In the genomic region with DNA sequence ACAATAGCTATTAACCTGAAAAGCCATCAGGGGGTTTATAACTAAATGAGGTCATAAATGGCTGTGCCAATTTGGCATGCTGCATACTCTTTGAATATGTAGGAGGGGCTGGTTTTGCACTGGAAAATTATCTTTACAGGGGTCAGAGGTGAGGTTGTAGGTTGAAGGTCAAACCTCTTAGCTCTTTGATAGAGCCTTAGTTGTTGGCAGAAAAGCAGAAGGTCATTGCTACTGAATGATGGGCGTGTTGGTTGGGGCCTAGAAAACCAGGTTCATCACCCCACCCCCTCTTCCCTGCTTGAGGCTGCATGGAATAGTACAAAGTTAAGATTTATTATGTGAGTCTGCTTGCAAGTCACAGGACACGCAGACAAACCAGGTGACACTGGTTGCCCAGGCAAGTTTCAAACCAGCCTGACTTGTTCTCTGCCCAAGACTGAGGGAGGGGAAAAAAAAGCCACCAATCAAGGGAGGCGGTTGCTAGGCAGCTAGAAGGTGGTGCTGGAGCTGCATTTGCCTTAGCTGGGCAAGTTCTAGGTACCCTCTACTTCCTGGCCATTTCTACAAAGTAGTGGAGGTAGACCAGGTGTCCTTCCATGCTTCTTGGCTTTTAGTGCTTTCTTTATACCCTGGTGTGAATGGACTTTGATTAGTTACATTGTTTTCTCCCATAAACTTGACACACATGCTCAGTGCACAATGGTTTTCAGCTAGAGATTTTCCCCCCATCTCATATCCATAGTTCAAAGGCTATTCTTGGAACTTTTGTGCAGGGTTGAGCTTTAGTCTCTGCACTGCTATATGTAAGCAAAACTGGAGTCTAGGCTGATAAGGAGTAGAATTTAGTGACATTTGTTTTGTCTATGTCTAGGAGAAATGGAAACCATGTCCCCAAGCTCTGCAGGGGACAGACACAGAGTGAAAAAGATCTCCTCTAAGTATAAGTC, we compare ENCODE assay signal across 9 mouse cellular contexts.
A peak's percentile ranks its signal among the peaks of the same experiment; 100 is the strongest.
DNase-seq lines count a peak whose midpoint lies in the region; ATAC-seq and TF ChIP-seq lines count a peak whose summit lies in the region.
"Had no signal": no experiment of that assay in that cellular context is flagged by ENCODE, and none has a peak within 500 bp of the region (broad histone marks: within the 10 kb centered on the region; RNA-seq: fewer than 3 reads in every experiment).

No protein-coding gene starts in this region.

- no peaks in the 10 kb centered on the region for H3K36me3 ChIP-seq in lung, embryonic 14.5 days (ENCODE audit: insufficient read depth)
- H3K36me3 ChIP-seq in intestine, postnatal 0 days (ENCODE audit: control insufficient read depth, insufficient read depth) = peaks cover 6% of the 10 kb centered on the region; the same call in 1 of the 2 replicates
- H3K36me3 ChIP-seq in lung, postnatal 0 days (ENCODE audit: insufficient read depth, low read length) = no peaks in the 10 kb centered on the region
- no peaks in the 10 kb centered on the region for H3K36me3 ChIP-seq in neural tube, embryonic 15.5 days

- peak; percentile 33 for DNase-seq in lung, embryonic 14.5 days
- no peak for DNase-seq in lung, postnatal 14 days
- peak; percentile 75 for DNase-seq in lung, postnatal 0 days (ENCODE audit: low spot score)
- DNase-seq in layer of hippocampus, postnatal 14 days (ENCODE audit: low spot score in 2 of 2) = no peak
- DNase-seq: cerebellum, adult 11 months; right cerebral cortex, postnatal 25 days had no signal

- no peaks in the 10 kb centered on the region for H3K4me1 ChIP-seq in lung, embryonic 14.5 days (ENCODE audit: insufficient read depth)
- H3K4me1 ChIP-seq in intestine, postnatal 0 days (replicated peaks; ENCODE audit: control insufficient read depth, insufficient read depth, low read length) = peaks cover 18% of the 10 kb centered on the region
- peaks cover 5% of the 10 kb centered on the region; the same call in 1 of the 2 replicates for H3K4me1 ChIP-seq in lung, postnatal 0 days (ENCODE audit: insufficient read depth, low read depth, low read length)
- no peaks in the 10 kb centered on the region for H3K4me1 ChIP-seq in neural tube, embryonic 15.5 days

- H3K9ac ChIP-seq in lung, embryonic 14.5 days = no peak overlapping the region
- H3K9ac ChIP-seq in intestine, postnatal 0 days (ENCODE audit: low read depth, low read length) = no peak overlapping the region
- 0 out of 2 replicates have a peak overlapping the region, but pooled peaks have one; percentile 16 for H3K9ac ChIP-seq in lung, postnatal 0 days (replicated peaks; ENCODE audit: low read depth)
- H3K9ac ChIP-seq in neural tube, embryonic 15.5 days (replicated peaks) = no peak overlapping the region

- H3K4me3 ChIP-seq in lung, embryonic 14.5 days (ENCODE audit: low read depth, low read length) = no peak overlapping the region
- no peak overlapping the region for H3K4me3 ChIP-seq in intestine, postnatal 0 days (ENCODE audit: low read depth, low read length)
- no peak overlapping the region; the same call in 1 of the 2 replicates for H3K4me3 ChIP-seq in lung, postnatal 0 days (ENCODE audit: low read depth, low read length)
- no peak overlapping the region for H3K4me3 ChIP-seq in neural tube, embryonic 15.5 days (replicated peaks)

- TF ChIP-seq CTCF in lung, embryonic 14.5 days (IDR thresholded peaks at IDR 0.05; ENCODE audit: low read depth) = no peak
- no peak for TF ChIP-seq CTCF in intestine, postnatal 0 days (IDR thresholded peaks at IDR 0.05; ENCODE audit: low read depth)
- TF ChIP-seq CTCF in lung, postnatal 0 days (IDR thresholded peaks at IDR 0.05) = no peak

- H3K4me2 ChIP-seq in lung, embryonic 14.5 days = peak overlapping the region; percentile 3; the same call in 1 of the 2 replicates
- H3K4me2 ChIP-seq in intestine, postnatal 0 days (replicated peaks; ENCODE audit: low read depth) = peak overlapping the region; percentile 53
- H3K4me2 ChIP-seq in lung, postnatal 0 days (replicated peaks; ENCODE audit: low read depth, low read length) = peak overlapping the region; percentile 45; the same call in 1 of the 2 replicates
- no peak overlapping the region for H3K4me2 ChIP-seq in neural tube, embryonic 15.5 days

- peak; percentile 56; the same call in 1 of the 2 replicates for ATAC-seq in lung, embryonic 14.5 days (ENCODE audit: insufficient read depth)
- ATAC-seq in intestine, postnatal 0 days = peak; percentile 92
- peak; percentile 77 for ATAC-seq in lung, postnatal 0 days
- ATAC-seq in granulocyte monocyte progenitor cell, adult 5-6 weeks (replicated peaks; ENCODE audit: poor library complexity, severe bottlenecking) = no peak
- ATAC-seq in neural tube, embryonic 15.5 days (ENCODE audit: low FRiP score) = no peak

- H3K27me3 ChIP-seq in lung, embryonic 14.5 days (ENCODE audit: insufficient read depth, low read length) = no peaks in the 10 kb centered on the region
- H3K27me3 ChIP-seq in intestine, postnatal 0 days (replicated peaks; ENCODE audit: control insufficient read depth, insufficient read depth, low read length) = no peaks in the 10 kb centered on the region
- no peaks in the 10 kb centered on the region for H3K27me3 ChIP-seq in lung, postnatal 0 days (replicated peaks; ENCODE audit: insufficient read depth, low read length)
- no peaks in the 10 kb centered on the region for H3K27me3 ChIP-seq in neural tube, embryonic 15.5 days (replicated peaks)

- TF ChIP-seq EP300 in lung, postnatal 0 days (IDR thresholded peaks at IDR 0.05) = 0 out of 2 replicates have a peak, but pooled peaks have one; percentile 8

- 70% methylated on average over 3 of the region's 3 CpGs for WGBS in lung, embryonic 14.5 days
- 39% methylated on average over 3 of the region's 3 CpGs for WGBS in intestine, postnatal 0 days
- 65% methylated on average over 3 of the region's 3 CpGs for WGBS in lung, postnatal 0 days
- 78% methylated on average over 3 of the region's 3 CpGs for WGBS in neural tube, embryonic 15.5 days

- no peak overlapping the region for H3K27ac ChIP-seq in lung, embryonic 14.5 days (ENCODE audit: low read depth)
- peak overlapping the region; percentile 90 for H3K27ac ChIP-seq in intestine, postnatal 0 days (ENCODE audit: low read depth, low read length)
- peak overlapping the region; percentile 77; the same call in 1 of the 2 replicates for H3K27ac ChIP-seq in lung, postnatal 0 days (ENCODE audit: low read length)
- H3K27ac ChIP-seq in neural tube, embryonic 15.5 days (replicated peaks) = no peak overlapping the region

- H3K9me3 ChIP-seq in lung, embryonic 14.5 days (ENCODE audit: low read depth, low read length) = no peaks in the 10 kb centered on the region
- H3K9me3 ChIP-seq in intestine, postnatal 0 days (ENCODE audit: control insufficient read depth) = no peaks in the 10 kb centered on the region
- H3K9me3 ChIP-seq in lung, postnatal 0 days (ENCODE audit: low read length) = no peaks in the 10 kb centered on the region
- H3K9me3 ChIP-seq in neural tube, embryonic 15.5 days (replicated peaks) = no peaks in the 10 kb centered on the region

Comparison
In these comparisons a context has a peak if more than half of its experiments do, and no peak if none do; other contexts are left out.
1. DNase-seq: peak in lung, embryonic 14.5 days (single experiment) and lung, postnatal 0 days (single experiment); none in lung, postnatal 14 days (single experiment) and layer of hippocampus, postnatal 14 days (0 of 2).
2. H3K27ac ChIP-seq: peak in intestine, postnatal 0 days (single experiment) and lung, postnatal 0 days (single experiment); none in lung, embryonic 14.5 days (single experiment) and neural tube, embryonic 15.5 days (single experiment).
3. ATAC-seq: peak in lung, embryonic 14.5 days (single experiment), intestine, postnatal 0 days (single experiment) and lung, postnatal 0 days (single experiment); none in granulocyte monocyte progenitor cell, adult 5-6 weeks (single experiment) and neural tube, embryonic 15.5 days (single experiment).